Mouse (Mus musculus): ENCODE data around the gene Nfs1. TPM values are rescaled to one million over a fixed set of nuclear protein-coding genes. Genes with fewer than 3 reads are reported as not detected.

Gene Nfs1
- polyA plus RNA-seq, 1 experiment from 2014 or later = 37.2 TPM

- DNase-seq (ENCODE audit: low spot score, missing footprints) (no peak), ATAC-seq (ENCODE audit: low FRiP score) (no peak)
- Histone ChIP-seq H3K4me3 (ENCODE audit: low read depth, low read length) (no peak overlapping the region), H3K9ac (ENCODE audit: low read length) (no peak overlapping the region), H3K27me3 (ENCODE audit: control insufficient read depth, insufficient read depth, low read length) (no peaks in the 10 kb centered on the region), H3K4me2 (no peak overlapping the region), H3K9me3 (ENCODE audit: control insufficient read depth, low read length) (no peaks in the 10 kb centered on the region), H3K36me3 (ENCODE audit: control insufficient read depth, insufficient read depth, low read length) (peaks cover 21% of the 10 kb centered on the region), H3K27ac (ENCODE audit: low read depth, low read length) (no peak overlapping the region), H3K4me1 (ENCODE audit: control insufficient read depth, insufficient read depth, low read length) (no peaks in the 10 kb centered on the region)
- WGBS = 92% methylated on average over 8 of the region's 8 CpGs
Observed at GRCm38 (mm10) chr2:156079183-156079560, 64.8 kb downstream of the Nfs1 start.

DNA sequence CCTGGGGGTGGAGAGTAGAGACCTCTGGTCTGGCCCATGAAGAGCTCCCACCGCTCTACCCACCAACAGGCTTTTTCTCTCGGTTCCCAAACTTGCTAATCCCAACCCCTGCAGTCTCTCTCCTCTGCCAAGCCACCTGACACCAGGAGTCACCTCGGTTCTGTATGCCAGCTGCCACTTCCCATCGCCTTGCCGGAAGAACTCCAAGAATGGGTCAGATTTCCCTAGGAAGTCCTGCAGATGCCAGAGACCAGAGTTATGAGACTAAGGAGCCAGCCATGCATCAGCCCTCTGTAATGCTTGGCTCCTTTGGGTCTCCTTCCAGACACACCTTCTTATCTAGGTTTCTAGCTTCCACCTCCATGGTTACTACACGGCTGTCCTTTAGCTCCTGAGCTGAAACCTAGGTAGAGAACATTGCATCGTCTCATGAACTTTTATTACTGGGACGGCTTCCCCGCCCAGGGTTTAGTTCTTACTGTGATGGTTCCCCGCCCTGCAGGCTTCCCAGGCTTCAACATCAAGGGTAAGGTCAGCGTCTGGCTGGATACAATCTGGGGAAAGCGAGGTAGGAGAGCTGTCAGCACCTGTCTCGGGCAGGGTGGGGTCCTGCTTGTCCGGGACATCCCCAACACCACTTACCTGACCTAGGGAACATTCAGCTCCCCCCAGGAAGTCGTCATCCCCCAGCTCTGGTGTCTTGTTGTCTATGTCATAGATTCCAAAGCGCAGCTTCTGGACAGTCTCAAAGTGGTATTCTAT, 65.4 kb downstream of the Nfs1 start:
- no peaks in the 10 kb centered on the region for H3K9me3 ChIP-seq (ENCODE audit: control insufficient read depth, low read length)
- 91% methylated on average over 16 of the region's 16 CpGs for WGBS
- no peaks in the 10 kb centered on the region for H3K4me1 ChIP-seq (ENCODE audit: control insufficient read depth, insufficient read depth, low read length)
- peaks cover 25% of the 10 kb centered on the region for H3K36me3 ChIP-seq (ENCODE audit: control insufficient read depth, insufficient read depth, low read length)
- H3K27ac ChIP-seq (ENCODE audit: low read depth, low read length) = no peak overlapping the region
- no peaks in the 10 kb centered on the region for H3K27me3 ChIP-seq (ENCODE audit: control insufficient read depth, insufficient read depth, low read length)
- no peak overlapping the region for H3K4me3 ChIP-seq (ENCODE audit: low read depth, low read length)
- no peak for ATAC-seq (ENCODE audit: low FRiP score)
- DNase-seq (ENCODE audit: low spot score, missing footprints) = no peak
- no peak overlapping the region for H3K4me2 ChIP-seq
- H3K9ac ChIP-seq (ENCODE audit: low read length) = no peak overlapping the region

GRCm38 (mm10) chr2:156077461-156077860, 66.5 kb downstream of the Nfs1 start:
- DNase-seq (ENCODE audit: low spot score, missing footprints) (no peak), ATAC-seq (ENCODE audit: low FRiP score) (no peak)
- WGBS = 93% methylated on average over 7 of the region's 7 CpGs
- Histone ChIP-seq H3K27ac (ENCODE audit: low read depth, low read length) (no peak overlapping the region), H3K4me2 (no peak overlapping the region), H3K27me3 (ENCODE audit: control insufficient read depth, insufficient read depth, low read length) (no peaks in the 10 kb centered on the region), H3K9ac (ENCODE audit: low read length) (no peak overlapping the region), H3K9me3 (ENCODE audit: control insufficient read depth, low read length) (no peaks in the 10 kb centered on the region), H3K4me3 (ENCODE audit: low read depth, low read length) (no peak overlapping the region), H3K4me1 (ENCODE audit: control insufficient read depth, insufficient read depth, low read length) (no peaks in the 10 kb centered on the region), H3K36me3 (ENCODE audit: control insufficient read depth, insufficient read depth, low read length) (peaks cover 29% of the 10 kb centered on the region)

DNA sequence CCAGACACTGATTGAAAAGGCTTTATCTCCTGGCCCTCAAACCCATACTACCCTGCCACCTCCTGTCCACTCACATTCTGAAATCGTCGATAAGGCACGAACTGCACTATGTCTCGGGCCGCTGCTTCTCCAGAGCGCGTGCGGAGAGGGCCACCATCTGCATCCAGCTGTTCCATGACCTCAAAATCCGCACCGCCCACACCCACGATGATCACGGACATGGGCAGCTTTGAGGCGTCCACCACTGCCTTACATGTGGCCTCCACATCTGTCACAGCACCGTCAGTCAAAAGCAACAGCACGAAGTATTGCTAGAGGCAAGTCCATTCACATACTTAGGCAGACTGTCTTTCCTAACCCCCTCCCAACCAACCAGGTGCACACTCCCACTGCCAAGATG, 70.3 kb downstream of the Nfs1 start:
- no peak for DNase-seq (ENCODE audit: low spot score, missing footprints)
- WGBS = 95% methylated on average over 15 of the region's 15 CpGs
- Histone ChIP-seq H3K9me3 (ENCODE audit: control insufficient read depth, low read length) (no peaks in the 10 kb centered on the region), H3K27ac (ENCODE audit: low read depth, low read length) (no peak overlapping the region), H3K4me3 (ENCODE audit: low read depth, low read length) (no peak overlapping the region), H3K27me3 (ENCODE audit: control insufficient read depth, insufficient read depth, low read length) (no peaks in the 10 kb centered on the region; the same call in 1 of the 2 replicates), H3K9ac (ENCODE audit: low read length) (no peak overlapping the region), H3K4me2 (no peak overlapping the region), H3K36me3 (ENCODE audit: control insufficient read depth, insufficient read depth, low read length) (peaks cover 36% of the 10 kb centered on the region), H3K4me1 (ENCODE audit: control insufficient read depth, insufficient read depth, low read length) (no peaks in the 10 kb centered on the region)
- no peak for ATAC-seq (ENCODE audit: low FRiP score)

Other genes starting within 250 kb of the Nfs1 start
- gene Uqcc1, start 213.9 kb downstream of the Nfs1 start, polyA plus RNA-seq (2014; fragmentation: Nextera tagmentation; extraction: Ambion mirVana) = 77.3 and 88.8 TPM in 2 replicates
- gene Gm15557, start 203.5 kb downstream of the Nfs1 start, polyA plus RNA-seq (2014; fragmentation: Nextera tagmentation; extraction: Ambion mirVana) = not detected in 2 replicates
- gene Gdf5, start 198.8 kb downstream of the Nfs1 start, polyA plus RNA-seq (2014; fragmentation: Nextera tagmentation; extraction: Ambion mirVana) = 0.05 and 0.15 TPM in 2 replicates
- gene Cep250, start 187.7 kb downstream of the Nfs1 start, polyA plus RNA-seq (2014; fragmentation: Nextera tagmentation; extraction: Ambion mirVana) = 13.2 and 13.8 TPM in 2 replicates
- gene 6430550D23Rik, start 136.2 kb downstream of the Nfs1 start, polyA plus RNA-seq (2014; fragmentation: Nextera tagmentation; extraction: Ambion mirVana) = 0.62 and 1.1 TPM in 2 replicates
- gene Ergic3, start 136.1 kb downstream of the Nfs1 start, polyA plus RNA-seq (2014; fragmentation: Nextera tagmentation; extraction: Ambion mirVana) = 212 and 224 TPM in 2 replicates
- gene Fer1l4, start 91.2 kb downstream of the Nfs1 start, polyA plus RNA-seq (2014; fragmentation: Nextera tagmentation; extraction: Ambion mirVana) = not detected in 2 replicates
- gene Spag4, start 79.0 kb downstream of the Nfs1 start, polyA plus RNA-seq (2014; fragmentation: Nextera tagmentation; extraction: Ambion mirVana) = 5.9 and 6.2 TPM in 2 replicates
- gene Cpne1, start 32.2 kb downstream of the Nfs1 start, polyA plus RNA-seq (2014; fragmentation: Nextera tagmentation; extraction: Ambion mirVana) = 45.7 and 48.9 TPM in 2 replicates
- 47.7 and 48.3 TPM in 2 replicates for gene Rbm12, start 32.2 kb downstream of the Nfs1 start, polyA plus RNA-seq (2014; fragmentation: Nextera tagmentation; extraction: Ambion mirVana)
- gene Gm28036, start 17.1 kb downstream of the Nfs1 start, polyA plus RNA-seq (2014; fragmentation: Nextera tagmentation; extraction: Ambion mirVana) = 19.1 and 19.6 TPM in 2 replicates
- 410 TPM in 2 replicates for gene Romo1, start 147 bp downstream of the Nfs1 start, polyA plus RNA-seq (2014; fragmentation: Nextera tagmentation; extraction: Ambion mirVana)
- gene Rbm39, start 36.1 kb upstream of the Nfs1 start, polyA plus RNA-seq (2014; fragmentation: Nextera tagmentation; extraction: Ambion mirVana) = 708 and 733 TPM in 2 replicates
- 91.4 and 102 TPM in 2 replicates for gene Phf20, start 52.3 kb upstream of the Nfs1 start, polyA plus RNA-seq (2014; fragmentation: Nextera tagmentation; extraction: Ambion mirVana)
- 3.3 and 4.2 TPM in 2 replicates for gene Cnbd2, start 168.1 kb upstream of the Nfs1 start, polyA plus RNA-seq (2014; fragmentation: Nextera tagmentation; extraction: Ambion mirVana)
- gene Scand1, start 168.5 kb upstream of the Nfs1 start, polyA plus RNA-seq (2014; fragmentation: Nextera tagmentation; extraction: Ambion mirVana) = 85.3 and 93.4 TPM in 2 replicates

Data from midbrain, embryonic 11.5 days (tissue).